Mouse (Mus musculus) Muller cell, postnatal 12 days (primary cell): ENCODE measurements around the gene Olfr78.

Source experiments
- DNase-seq: peaks from one replicate; pipeline ENCODE4 v3.0.0-alpha.2; 2015; ENCODE audit errors: inconsistent ontology term

Olfr78 gene

GRCm38 (mm10) chr7:102759266-102759665 is at the start of gene Olfr78, which contains the start of gene Olfr560:
Gene Olfr78, minus strand, starts transcription at chr7:102759471.
Gene Olfr560, minus strand, starts transcription at chr7:102759366.
- no peak for DNase-seq

DNA sequence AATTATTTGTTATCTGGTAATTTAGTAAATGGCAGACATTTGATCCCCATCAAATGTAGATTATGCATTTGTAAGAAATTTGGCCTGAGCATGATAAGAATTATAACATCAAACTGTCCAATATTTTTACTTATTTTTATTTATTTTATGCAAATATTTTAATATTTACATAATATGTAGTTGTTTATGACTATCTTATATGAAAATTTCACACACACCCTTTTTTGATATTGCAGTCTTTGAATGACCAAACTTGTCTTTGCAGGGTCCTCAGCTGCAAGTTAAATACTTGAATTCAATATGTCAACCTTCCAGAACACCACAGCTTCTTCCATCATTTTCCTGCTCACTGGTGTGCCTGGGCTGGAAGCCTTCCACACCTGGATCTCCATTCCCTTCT is 43.9 kb upstream of the Olfr78 start, which contains the start of gene Olfr564:
Olfr564 (plus strand) TSS at position 301 of the 400 bp plus-strand sequence.
- DNase-seq, result no peak

DNA sequence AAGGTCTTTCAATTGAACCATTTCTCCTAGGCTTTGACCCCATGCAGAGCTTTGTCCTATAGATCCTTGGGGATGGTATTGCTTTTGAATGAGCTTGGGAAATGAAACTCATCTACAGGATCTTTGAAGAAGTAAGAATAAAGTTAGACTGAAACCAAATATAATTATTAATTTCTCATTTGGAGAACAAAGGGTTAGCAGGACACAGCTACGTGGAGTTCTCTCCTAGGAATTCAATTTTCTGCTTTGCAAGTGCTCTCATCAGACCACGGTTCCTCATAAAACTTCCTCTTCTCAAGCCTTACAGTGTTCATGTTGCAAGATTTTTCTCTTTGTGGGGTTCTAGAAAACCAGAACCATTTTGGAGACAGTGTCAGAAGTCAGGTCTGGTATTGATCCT is 11.7 kb upstream of the Olfr78 start, which contains the start of gene Olfr561:
Olfr561 (plus strand) TSS at position 301 of the 400 bp plus-strand sequence.
- DNase-seq, result no peak

GRCm38 (mm10) chr7:102752086-102752485 is 7.2 kb downstream of the Olfr78 start:
- DNase-seq, result no peak

DNA sequence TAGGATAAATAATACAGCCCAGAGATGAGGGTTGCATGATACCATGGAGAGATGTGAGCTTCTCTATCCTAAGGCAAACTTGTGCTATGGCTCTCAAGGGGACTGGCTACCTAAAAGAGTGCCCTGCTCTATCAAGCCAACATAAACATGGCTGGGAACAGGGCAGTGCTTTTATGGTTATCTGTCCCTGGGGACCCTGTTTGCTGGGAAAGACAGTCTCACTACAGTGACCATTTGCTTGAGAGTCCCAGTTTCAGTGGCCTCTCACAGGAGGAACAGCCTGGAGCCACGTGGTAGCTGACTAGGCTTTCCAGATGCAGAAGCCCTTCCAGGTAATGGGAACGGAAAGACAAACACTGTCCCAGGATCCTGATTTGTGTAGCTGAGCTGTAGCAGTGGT is 21.6 kb downstream of the Olfr78 start:
- no peak for DNase-seq

GRCm38 (mm10) chr7:102733793-102734192 is 25.5 kb downstream of the Olfr78 start:
- DNase-seq, result no peak

GRCm38 (mm10) chr7:102727391-102727790 is 31.9 kb downstream of the Olfr78 start, which contains the start of gene Olfr559:
Gene Olfr559, minus strand, starts transcription at chr7:102727491.
- DNase-seq, result no peak

- no peak for DNase-seq
Observed at GRCm38 (mm10) chr7:102718970-102719369, 40.3 kb downstream of the Olfr78 start, which contains the start of gene Olfr33. Gene Olfr33, minus strand, starts transcription at chr7:102719070.

GRCm38 (mm10) chr7:102701915-102702314 is 57.4 kb downstream of the Olfr78 start, which contains the start of gene Olfr558:
Gene Olfr558, plus strand, starts transcription at chr7:102702215.
- no peak for DNase-seq

GRCm38 (mm10) chr7:102698461-102698860 is 60.8 kb downstream of the Olfr78 start:
- DNase-seq, result no peak

- peak; percentile 11 for DNase-seq
Observed at GRCm38 (mm10) chr7:102695358-102696125, 63.7 kb downstream of the Olfr78 start, which contains the start of gene Olfr557. Gene Olfr557, plus strand, starts transcription at chr7:102695910.
